Mouse (Mus musculus) liver, adult (tissue): ENCODE results near the gene Mdm4.
A peak's percentile ranks its signal among the peaks of the same experiment; 100 is the strongest.

Experiments
- GATA4 ChIP-seq: IDR thresholded peaks from 2 replicates; pipeline ENCODE4 v1.6.1; 2014; ENCODE audit warnings: mild to moderate bottlenecking, low read length; ENCODE audit not compliant: insufficient replicate concordance

The Mdm4 gene

DNA sequence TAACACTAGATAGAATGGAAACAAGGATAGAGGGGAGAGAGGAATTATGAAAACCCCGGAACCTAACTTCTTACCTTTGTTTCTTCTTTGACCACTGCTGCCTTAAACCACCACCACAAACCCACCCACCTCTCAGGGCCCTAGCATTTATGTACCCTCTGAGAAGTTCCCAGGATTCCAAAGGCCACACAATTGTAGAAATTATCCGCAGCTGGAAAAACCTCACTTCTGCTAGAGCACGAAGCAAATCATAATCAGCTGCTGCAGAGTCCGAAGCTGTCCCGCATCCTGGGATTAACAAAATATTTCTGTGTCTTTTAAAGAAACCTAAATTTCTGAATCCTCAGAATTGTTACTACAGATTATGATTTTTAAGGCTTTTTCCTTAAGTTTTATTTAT is at the start of gene Mdm4:
Gene Mdm4, minus strand, starts transcription at position 101 of the 400 bp plus-strand sequence.
- TF ChIP-seq GATA4 = no peak

GRCm38 (mm10) chr1:133080079-133080561 is 49.8 kb upstream of the Mdm4 start:
- no peak for TF ChIP-seq GATA4

GRCm38 (mm10) chr1:133079509-133079908 is 49.1 kb upstream of the Mdm4 start:
- TF ChIP-seq GATA4 = no peak

DNA sequence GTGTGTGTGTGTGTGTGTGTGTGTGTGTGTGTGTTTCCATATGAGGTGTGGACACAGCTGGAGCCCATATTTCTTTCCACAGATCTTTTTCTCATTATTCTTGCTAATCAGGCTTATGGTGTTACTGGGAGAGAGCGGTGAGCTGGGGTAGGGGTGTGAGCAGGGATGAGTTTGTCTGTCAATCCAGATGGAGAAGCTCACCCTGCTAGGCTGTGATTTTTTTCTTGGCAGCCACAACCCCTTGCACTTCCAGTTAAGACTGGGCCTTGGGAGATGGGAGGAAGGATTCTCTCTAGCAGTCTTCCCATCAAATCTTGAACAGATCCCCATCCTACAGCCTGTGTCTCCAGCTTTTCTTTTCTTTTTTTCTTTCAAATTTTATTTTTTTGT is 48.0 kb upstream of the Mdm4 start:
- no peak for TF ChIP-seq GATA4

DNA sequence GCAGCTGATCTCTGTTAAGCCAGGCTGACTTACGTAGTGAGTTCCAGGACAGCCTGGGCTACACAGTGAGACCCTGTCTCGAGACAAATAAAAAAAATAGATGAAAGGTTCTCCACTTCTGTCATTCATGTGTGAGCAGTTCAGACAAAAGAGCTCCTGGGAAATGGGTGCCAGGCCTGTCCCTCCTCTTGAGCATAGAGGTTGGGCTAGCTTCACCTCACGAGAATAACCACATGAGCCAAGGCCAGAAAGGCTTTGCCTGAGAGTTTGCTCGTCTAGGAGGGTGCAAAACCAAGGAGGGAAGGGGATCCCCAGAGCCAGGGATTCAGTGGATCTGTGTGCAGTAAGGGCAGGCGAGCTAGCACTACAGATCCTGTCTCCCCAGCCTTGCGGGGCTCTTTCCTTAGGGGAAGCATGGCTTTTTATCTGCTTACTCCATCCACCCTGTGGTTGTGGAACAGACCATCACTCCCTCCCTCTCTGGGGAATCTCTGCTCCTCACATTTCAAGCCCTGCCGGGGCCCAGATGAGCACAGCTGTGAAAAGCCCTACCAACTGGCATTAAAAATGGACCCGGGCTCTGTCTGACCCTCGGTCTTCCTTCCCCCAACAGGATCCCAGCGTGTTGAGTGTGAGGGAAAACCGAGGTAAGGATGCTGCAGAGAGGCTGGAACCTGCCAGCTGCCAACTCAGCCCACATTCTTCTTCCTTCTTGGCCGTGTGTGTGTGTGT is 47.4 kb upstream of the Mdm4 start:
- no peak for TF ChIP-seq GATA4

GRCm38 (mm10) chr1:133076681-133077514 is 46.5 kb upstream of the Mdm4 start:
- peak; percentile 36; the same call in 1 of the 2 replicates for TF ChIP-seq GATA4

GRCm38 (mm10) chr1:133075651-133076400 is 45.5 kb upstream of the Mdm4 start:
- TF ChIP-seq GATA4 = no peak

DNA sequence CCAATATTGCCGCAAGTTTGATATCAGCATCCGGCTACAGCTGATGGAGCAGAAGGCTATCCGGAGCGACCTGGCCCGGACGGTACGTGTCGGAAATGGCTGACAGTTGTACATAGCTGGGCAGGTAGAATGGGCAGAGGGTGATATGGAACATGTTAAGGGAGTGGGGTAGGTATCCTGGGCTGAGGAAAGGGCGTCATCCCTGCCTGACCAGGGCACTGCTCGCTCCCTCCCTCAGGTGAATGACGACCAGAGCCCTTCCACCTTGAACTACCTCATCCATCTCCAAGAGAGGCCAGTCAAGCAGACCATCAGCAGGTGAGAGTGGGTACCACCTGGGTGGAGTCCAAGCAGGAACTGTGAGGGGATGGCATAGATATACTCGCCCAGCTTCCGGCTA is 44.2 kb upstream of the Mdm4 start:
- TF ChIP-seq GATA4 = no peak

DNA sequence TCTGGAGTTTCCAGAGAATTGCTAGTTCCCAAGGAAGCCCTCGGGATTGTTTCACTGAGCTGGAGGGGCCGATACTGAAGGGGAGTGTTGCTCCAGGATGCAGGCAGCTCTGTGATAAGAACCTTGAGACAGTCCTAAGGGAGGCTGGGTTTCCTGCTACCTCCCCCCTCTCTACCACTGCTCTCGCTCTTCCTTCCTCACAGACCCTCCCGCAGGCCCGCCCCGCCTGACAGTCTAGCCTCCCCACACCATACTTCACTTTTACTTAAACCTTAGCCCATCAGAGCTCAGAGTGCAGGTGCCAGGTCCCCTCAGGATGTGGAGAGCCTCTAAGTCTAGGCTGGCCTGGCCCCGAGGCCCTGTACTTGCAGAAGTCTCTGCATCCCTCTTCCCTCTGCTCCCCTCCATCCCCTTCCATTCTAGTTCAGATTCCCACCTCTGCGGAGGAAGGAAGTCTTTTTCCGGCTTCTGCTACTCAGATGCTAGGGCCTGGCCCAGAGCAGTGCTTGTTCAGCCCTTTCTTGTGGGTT is 43.0 kb upstream of the Mdm4 start:
- TF ChIP-seq GATA4 = peak; percentile 91; the same call in 1 of the 2 replicates

GRCm38 (mm10) chr1:133071666-133072381 is 41.5 kb upstream of the Mdm4 start:
- no peak for TF ChIP-seq GATA4

- TF ChIP-seq GATA4 = no peak
These were observed 39.8 kb upstream of the Mdm4 start for GRCm38 (mm10) chr1:133070157-133070556.

DNA sequence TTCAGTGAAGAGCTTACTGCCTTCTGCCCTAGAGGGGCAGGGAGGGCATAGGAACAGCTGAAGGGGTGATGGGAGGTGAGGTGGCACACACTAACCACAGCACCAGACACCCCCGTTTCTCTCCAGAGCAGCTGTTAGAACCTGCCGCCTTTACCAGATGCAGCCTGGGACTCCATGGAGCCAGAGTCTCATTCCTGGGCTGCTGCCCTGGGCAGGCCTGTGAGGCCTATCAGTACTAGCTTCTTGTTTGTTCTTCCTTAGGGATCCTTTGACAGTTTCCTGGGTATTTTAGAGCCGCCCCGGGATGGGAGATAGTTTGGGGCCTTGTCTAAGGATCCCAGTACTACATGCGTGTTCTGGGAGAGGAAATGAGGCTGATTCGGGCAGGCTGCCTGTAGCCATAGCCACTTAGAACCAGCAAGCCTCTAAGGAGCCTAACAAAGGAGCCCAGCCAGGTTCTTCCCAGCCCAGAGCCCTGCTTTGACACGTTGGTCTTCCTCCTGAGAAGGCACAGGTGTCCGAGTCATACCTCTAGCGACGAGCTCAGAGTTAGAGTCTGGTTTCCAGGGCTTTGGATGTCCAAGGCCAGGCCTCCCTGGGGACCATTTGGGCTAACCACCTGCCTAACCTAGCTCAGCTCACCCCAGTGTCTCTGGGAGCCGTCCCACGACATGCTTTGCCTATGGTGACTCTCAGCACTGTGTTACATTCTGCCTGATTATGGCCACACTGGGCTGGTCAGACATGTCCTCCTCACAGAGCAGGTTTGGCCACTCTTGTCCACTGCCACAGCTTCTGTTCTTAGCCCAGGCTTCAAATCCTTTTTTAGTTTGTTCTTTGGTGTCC is 39.1 kb upstream of the Mdm4 start:
- peak; percentile 21; the same call in 1 of the 2 replicates for TF ChIP-seq GATA4

DNA sequence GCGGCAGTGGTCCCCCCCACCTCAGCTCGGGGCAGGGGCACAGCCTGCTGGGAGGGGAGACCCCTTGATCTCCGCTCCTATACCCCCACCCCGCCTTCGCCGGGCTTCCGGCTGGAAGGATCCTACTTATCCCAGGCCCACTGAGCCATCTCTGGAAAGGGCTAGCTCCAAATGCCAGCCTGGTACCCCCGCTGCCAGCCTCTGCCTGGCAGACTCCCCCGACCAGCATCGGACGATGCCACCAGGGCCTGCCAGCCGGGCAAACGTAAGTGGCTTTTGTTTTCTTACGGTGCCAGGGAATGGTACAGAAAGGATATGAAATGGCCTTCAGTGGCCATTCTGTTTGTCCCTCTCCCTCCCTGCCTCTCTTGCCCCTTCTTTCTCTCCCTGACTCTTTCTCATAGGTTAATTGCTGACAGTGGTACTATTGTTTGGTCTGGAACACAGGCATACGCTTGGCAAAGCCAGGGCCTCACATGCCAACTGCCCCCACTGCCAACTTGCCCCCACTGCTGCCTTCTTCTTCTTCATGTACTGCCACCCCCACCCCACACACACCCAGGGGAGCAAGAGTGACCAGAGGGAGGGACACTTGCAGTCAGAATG is 38.4 kb upstream of the Mdm4 start:
- no peak for TF ChIP-seq GATA4
